Mouse (Mus musculus) forebrain, embryonic 12.5 days (tissue): ENCODE measurements around the gene Itga5. TPM values are rescaled to one million over a fixed set of nuclear protein-coding genes. Genes with fewer than 3 reads are reported as not detected.
A peak's percentile ranks its signal among the peaks of the same experiment; 100 is the strongest.

ENCODE experiments used
- ATAC-seq: fragments of 200-750 bp; cut with Nextera tagmentation; 2 replicates; pipeline ENCODE4 v1.8.0; 2017; ENCODE audit warnings: moderate TSS enrichment; ENCODE audit not compliant: low FRiP score
- H3K27ac ChIP-seq: fragments of 300-500 bp; sonication (generic); 2 replicates; pipeline ENCODE4 v1.5.1; 2016; ENCODE audit warnings: mild to moderate bottlenecking
- H3K27me3 ChIP-seq: fragments of 300-500 bp; sonication (generic); 2 replicates; pipeline ENCODE4 v1.6.1; 2016; ENCODE audit warnings: mild to moderate bottlenecking
- H3K36me3 ChIP-seq: fragments of 300-500 bp; sonication (generic); replicated peaks from 2 replicates; pipeline ENCODE4 v1.6.1; 2016; ENCODE audit warnings: mild to moderate bottlenecking
- H3K4me1 ChIP-seq: fragments of 300-500 bp; sonication (generic); 2 replicates; pipeline ENCODE4 v1.6.1; 2016
- H3K4me2 ChIP-seq: fragments of 300-500 bp; sonication (generic); 2 replicates; pipeline ENCODE4 v1.6.1; 2016; ENCODE audit warnings: mild to moderate bottlenecking, moderate library complexity
- H3K4me3 ChIP-seq: fragments of 300-500 bp; sonication (generic); replicated peaks from 2 replicates; pipeline ENCODE4 v1.5.1; 2016; ENCODE audit warnings: mild to moderate bottlenecking
- H3K9ac ChIP-seq: fragments of 300-500 bp; sonication (generic); 2 replicates; pipeline ENCODE4 v1.6.1; 2016; ENCODE audit warnings: mild to moderate bottlenecking
- H3K9me3 ChIP-seq: fragments of 300-500 bp; sonication (generic); 2 replicates; pipeline ENCODE4 v1.6.1; 2016
- WGBS: fragments of 180-500 bp; shearing (Covaris S2); methylation state at CpG from one replicate; pipeline ENCODE4 v1.1.7; 2016; 5-methylcytosine and 5-hydroxymethylcytosine counted together
- polyA plus RNA-seq: library from polyadenylated mRNA; unstranded; fragments of >200 nt; fragmentation: Nextera tagmentation; extraction: Ambion mirVana; gene quantifications from 2 replicates; pipeline ENCODE4 v1.2.1, GENCODE M21; 2016

The Itga5 gene
- polyA plus RNA-seq, 1 experiment from 2014 or later: 17.3 TPM

DNA sequence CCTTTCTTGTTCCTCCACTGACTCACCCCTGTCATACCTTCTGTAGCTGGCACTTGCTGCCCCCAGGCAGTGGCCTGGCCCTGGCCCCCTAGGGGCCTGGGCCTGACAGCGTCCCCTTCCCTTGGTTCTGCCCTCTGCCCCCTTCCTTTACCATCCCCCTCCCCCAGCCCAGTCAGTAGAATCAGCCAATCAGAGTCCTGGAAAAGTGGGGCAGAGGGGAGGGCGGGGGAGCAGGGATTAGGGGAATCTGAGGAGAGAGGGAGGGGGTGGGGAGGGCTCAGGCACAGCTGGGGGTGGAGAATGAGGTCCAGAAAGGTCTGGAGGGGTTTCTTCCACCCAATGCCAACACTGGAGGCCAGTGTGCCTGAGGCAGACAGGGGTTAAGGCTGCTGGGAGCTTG, 32.4 kb downstream of the Itga5 start:
- H3K4me2 ChIP-seq: 0 out of 2 replicates have a peak overlapping the region, but pooled peaks have one; percentile 8
- no peaks in the 10 kb centered on the region for H3K9me3 ChIP-seq
- 0 out of 2 replicates have a peak overlapping the region, but pooled peaks have one; percentile 8 for H3K9ac ChIP-seq
- no peak overlapping the region for H3K4me3 ChIP-seq
- peak; percentile 50 for ATAC-seq
- H3K36me3 ChIP-seq: no peaks in the 10 kb centered on the region
- WGBS: 7% methylated on average over 2 of the region's 2 CpGs
- H3K27me3 ChIP-seq: peaks cover 41% of the 10 kb centered on the region
- H3K27ac ChIP-seq: no peak overlapping the region
- peaks cover 53% of the 10 kb centered on the region for H3K4me1 ChIP-seq

DNA sequence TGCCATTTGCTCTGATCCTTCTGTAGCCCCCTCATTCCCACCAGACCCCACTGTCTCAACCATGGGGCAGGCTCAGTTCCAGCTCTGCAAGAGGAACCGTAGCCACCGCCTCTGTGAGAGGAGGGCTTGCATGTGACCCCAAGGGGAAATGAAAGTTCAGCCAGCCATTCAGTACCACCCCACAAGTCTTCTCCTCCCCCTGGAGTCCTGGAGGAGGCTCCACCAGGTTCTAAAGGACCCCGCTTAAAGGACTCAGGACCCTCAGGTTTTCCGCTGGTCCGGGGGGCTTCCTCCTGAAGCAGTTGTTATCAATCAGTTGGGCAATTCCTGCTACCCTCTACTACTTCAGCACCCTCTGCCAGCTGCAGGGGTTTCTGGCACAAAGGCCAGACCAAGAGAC, 32.8 kb downstream of the Itga5 start:
- WGBS: 45% methylated on average over 5 of the region's 5 CpGs
- H3K4me1 ChIP-seq: peaks cover 50% of the 10 kb centered on the region
- H3K27me3 ChIP-seq: peaks cover 36% of the 10 kb centered on the region
- no peaks in the 10 kb centered on the region for H3K36me3 ChIP-seq
- 0 out of 2 replicates have a peak overlapping the region, but pooled peaks have one; percentile 8 for H3K4me2 ChIP-seq
- no peak overlapping the region for H3K9ac ChIP-seq
- no peak overlapping the region for H3K4me3 ChIP-seq
- no peaks in the 10 kb centered on the region for H3K9me3 ChIP-seq
- peak; percentile 18 for ATAC-seq
- no peak overlapping the region for H3K27ac ChIP-seq

DNA sequence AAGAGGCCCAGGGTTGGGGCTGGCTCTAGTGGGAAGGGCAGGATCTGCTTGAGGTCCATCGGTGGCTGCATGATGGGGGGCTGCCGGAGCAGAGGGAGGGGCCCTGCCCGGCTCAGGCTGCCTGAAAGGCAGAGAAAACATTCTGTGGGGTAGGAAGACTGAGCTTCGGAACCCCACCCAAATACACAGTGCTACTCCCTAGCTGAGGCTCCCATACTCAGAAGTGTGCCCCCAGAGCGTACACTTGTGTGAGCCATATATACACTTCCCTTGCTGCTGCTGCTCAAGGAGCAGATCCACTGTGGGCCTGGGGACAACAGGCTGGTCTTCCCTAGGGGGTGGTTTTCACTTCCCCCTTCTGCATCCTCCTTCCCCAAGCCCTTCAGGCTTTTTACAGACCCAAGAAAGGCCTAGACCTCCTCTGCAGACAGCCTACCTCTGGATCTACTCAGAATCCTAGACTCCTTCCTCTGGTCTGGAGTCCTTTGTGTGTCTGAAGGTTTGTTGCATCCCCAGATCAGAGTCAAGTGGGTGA, 33.4 kb downstream of the Itga5 start:
- ATAC-seq: no peak
- Histone ChIP-seq H3K4me1 (peaks cover 44% of the 10 kb centered on the region), H3K4me3 (no peak overlapping the region), H3K36me3 (no peaks in the 10 kb centered on the region), H3K27me3 (peaks cover 31% of the 10 kb centered on the region), H3K9ac (no peak overlapping the region), H3K9me3 (no peaks in the 10 kb centered on the region), H3K27ac (no peak overlapping the region), H3K4me2 (0 out of 2 replicates have a peak overlapping the region, but pooled peaks have one; percentile 8)
- WGBS: 56% methylated on average over 5 of the region's 5 CpGs

DNA sequence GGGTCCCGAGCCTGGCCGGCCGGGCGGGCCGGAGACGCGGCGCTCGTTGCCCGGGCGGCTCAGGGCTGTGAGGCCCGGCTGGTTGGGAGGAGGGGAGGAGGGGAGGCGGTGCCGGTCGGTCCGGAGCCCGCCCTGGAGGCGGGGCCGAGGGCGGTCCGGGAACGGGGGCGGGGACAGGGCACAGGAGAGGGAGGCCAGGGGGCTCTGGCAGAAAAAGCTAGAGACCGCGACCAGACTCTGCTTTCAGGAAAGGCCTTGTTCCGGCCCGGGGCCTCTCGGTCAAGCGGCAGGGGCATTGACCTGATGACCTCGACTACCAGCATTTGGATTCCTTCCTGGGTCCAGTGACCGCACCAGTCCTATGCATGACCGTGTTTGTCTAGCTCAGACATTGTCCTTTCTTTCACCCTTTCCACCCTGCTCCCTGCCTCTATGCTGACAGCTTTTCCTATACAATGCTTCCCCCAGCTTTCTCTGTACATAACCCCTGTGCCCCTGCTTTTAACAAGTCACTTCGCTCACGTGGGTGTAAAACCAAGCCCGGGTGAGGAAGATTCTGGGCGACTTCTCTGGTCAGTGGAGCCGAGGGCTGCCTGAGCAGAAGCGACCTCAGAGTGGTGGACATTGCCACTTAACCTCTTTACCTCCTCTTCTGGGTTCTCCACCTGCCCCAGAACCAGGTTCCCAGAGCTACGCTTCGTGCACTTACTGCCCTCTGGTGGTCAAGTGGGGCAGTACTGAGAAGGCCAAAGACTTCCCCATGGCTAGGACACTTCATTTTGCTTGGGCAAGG, 42.9 kb downstream of the Itga5 start:
- Histone ChIP-seq H3K9ac (peak overlapping the region; percentile 83), H3K4me1 (peaks cover 33% of the 10 kb centered on the region), H3K9me3 (no peaks in the 10 kb centered on the region), H3K36me3 (peaks cover 9% of the 10 kb centered on the region), H3K4me3 (peak overlapping the region; percentile 79), H3K27me3 (no peaks in the 10 kb centered on the region), H3K27ac (peak overlapping the region; percentile 73), H3K4me2 (peak overlapping the region; percentile 80)
- peak; percentile 97 for ATAC-seq
- WGBS: 1% methylated on average over 37 of the region's 40 CpGs

DNA sequence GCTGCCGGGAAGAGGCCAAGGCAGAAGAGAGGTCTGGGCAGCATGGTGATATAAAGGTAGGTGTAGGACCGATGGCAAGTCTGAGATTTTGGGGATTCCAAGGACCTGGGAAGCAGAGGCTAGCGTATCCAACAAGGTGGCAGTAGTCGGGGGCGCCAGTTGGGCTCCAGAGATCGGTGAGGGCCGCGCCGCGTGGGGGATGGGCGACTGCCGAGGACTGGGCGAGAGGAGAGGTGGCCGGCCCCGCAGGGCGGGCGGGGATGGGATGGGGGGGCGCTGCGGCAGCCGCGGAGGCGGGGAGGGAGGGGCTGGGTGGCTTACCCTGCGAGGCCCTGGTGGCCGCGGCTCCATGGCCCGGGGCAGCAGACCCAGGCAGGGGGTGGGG, 43.5 kb downstream of the Itga5 start:
- ATAC-seq: peak; percentile 81
- Histone ChIP-seq H3K27ac (peak overlapping the region; percentile 73), H3K4me3 (peak overlapping the region; percentile 79), H3K4me1 (peaks cover 33% of the 10 kb centered on the region), H3K4me2 (peak overlapping the region; percentile 80), H3K9ac (peak overlapping the region; percentile 83), H3K9me3 (no peaks in the 10 kb centered on the region), H3K27me3 (no peaks in the 10 kb centered on the region), H3K36me3 (peaks cover 15% of the 10 kb centered on the region)
- under 1% methylated on average over 24 of the region's 26 CpGs for WGBS

DNA sequence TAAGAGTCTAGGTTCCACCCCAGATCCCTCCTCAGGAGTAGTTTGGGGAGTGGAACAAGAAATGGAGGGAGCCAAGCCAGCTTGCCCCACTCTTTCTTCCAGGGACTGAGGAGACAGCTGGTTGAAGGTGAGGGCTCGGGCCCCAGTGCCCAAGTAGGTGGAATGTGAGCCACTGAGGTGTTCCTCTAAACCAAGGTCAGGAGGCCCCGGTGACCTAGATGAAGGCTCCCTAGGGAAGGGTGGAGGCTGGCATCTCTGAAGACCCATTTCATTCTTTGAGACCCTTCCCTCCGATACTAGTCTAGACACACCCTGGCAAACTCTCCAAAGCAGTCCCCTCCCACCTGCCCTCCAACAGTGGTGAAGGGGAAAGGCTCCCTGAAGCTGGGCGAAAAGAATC, 44.2 kb downstream of the Itga5 start:
- Histone ChIP-seq H3K4me2 (peak overlapping the region; percentile 80), H3K4me1 (peaks cover 33% of the 10 kb centered on the region), H3K4me3 (peak overlapping the region; percentile 79), H3K36me3 (peaks cover 22% of the 10 kb centered on the region), H3K27ac (0 out of 2 replicates have a peak overlapping the region, but pooled peaks have one; percentile 73), H3K9me3 (no peaks in the 10 kb centered on the region), H3K9ac (peak overlapping the region; percentile 83), H3K27me3 (no peaks in the 10 kb centered on the region)
- ATAC-seq: no peak
- WGBS: 42% methylated on average over 4 of the region's 4 CpGs

DNA sequence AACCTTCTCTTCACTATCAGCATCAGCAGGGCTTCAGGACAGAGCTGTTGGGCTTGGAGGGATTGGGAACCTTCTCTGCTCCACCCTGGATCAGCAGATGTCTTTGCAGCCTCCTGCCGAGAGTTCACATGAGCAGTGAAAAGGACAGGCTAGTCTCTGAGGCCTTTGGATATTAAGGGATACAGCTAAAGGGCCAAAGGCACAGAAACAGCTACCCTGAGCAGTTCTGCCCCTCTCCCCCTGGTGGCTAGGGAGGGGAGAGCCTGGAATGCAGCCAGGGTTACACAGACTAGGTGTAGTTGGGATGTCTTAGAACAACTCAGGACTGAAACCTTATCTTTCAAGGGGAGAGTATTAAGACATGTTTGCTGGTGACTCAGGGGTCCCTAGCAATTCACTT, 45.5 kb downstream of the Itga5 start:
- H3K9me3 ChIP-seq: no peaks in the 10 kb centered on the region
- H3K4me3 ChIP-seq: no peak overlapping the region
- no peak for ATAC-seq
- H3K36me3 ChIP-seq: peaks cover 35% of the 10 kb centered on the region
- no peak overlapping the region for H3K27ac ChIP-seq
- WGBS: 67% methylated on average over 1 of the region's 1 CpGs
- no peak overlapping the region for H3K9ac ChIP-seq
- peaks cover 33% of the 10 kb centered on the region for H3K4me1 ChIP-seq
- H3K27me3 ChIP-seq: no peaks in the 10 kb centered on the region
- H3K4me2 ChIP-seq: no peak overlapping the region

DNA sequence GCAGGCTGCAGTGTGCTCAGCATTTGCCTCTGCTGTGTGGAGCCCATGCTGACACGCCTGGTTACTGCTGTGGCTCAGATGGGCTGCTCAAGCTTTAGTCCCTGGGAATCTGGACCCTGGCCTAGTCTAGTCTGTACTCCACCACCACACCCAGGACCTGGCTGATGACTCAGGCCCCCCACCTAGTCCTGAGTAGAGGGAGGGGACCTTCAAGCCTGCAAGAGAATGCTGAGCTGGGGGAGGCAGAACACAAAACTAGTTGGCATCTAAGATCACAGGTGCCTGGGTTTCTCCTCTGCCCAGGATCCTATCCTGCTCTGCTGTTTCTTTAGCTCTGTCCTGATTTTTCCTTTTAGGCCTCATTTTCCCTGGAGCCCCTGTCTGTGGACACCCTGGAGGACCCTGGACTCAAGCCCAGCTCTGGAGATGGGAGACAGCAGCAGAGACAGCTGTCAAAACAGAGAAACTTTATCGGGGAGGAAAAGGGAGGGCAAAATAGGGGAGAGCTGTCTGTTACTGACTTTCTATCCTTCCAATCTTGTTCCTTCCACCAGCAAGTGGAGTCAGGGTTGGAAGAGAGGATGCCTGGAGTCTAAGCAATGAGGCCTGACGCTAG, 48.3 kb downstream of the Itga5 start:
- H3K4me1 ChIP-seq: peaks cover 49% of the 10 kb centered on the region
- peaks cover 7% of the 10 kb centered on the region; the same call in 1 of the 2 replicates for H3K27me3 ChIP-seq
- peaks cover 40% of the 10 kb centered on the region for H3K36me3 ChIP-seq
- no peak for ATAC-seq
- H3K9me3 ChIP-seq: no peaks in the 10 kb centered on the region
- no peak overlapping the region for H3K4me3 ChIP-seq
- WGBS: 77% methylated on average over 3 of the region's 3 CpGs
- H3K27ac ChIP-seq: no peak overlapping the region
- no peak overlapping the region for H3K9ac ChIP-seq
- H3K4me2 ChIP-seq: no peak overlapping the region

DNA sequence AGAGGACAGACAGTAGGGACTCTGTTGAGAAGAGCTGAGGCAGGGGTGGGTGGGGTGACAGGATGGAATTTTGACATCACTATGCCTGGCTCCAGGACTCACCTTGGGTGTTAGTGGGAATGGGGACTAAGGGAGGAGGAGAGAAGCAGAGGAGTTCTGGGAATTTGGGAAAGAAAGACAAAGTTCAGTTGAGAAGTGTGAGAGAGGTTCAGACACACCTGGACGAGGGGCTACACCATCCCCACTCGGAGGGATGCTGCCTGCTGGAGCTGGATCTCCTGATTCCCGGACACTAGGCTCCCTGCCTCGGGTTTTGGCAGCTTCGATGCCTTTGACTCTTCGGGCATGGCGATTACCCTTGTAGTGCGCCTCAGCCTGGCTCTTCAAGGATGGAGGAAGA, 48.8 kb downstream of the Itga5 start:
- peaks cover 40% of the 10 kb centered on the region for H3K36me3 ChIP-seq
- peaks cover 7% of the 10 kb centered on the region; the same call in 1 of the 2 replicates for H3K27me3 ChIP-seq
- no peak overlapping the region for H3K4me3 ChIP-seq
- WGBS: 87% methylated on average over 8 of the region's 8 CpGs
- no peak overlapping the region for H3K4me2 ChIP-seq
- no peak overlapping the region for H3K27ac ChIP-seq
- H3K9me3 ChIP-seq: no peaks in the 10 kb centered on the region
- H3K9ac ChIP-seq: 0 out of 2 replicates have a peak overlapping the region, but pooled peaks have one; percentile 1
- ATAC-seq: no peak
- peaks cover 52% of the 10 kb centered on the region for H3K4me1 ChIP-seq

DNA sequence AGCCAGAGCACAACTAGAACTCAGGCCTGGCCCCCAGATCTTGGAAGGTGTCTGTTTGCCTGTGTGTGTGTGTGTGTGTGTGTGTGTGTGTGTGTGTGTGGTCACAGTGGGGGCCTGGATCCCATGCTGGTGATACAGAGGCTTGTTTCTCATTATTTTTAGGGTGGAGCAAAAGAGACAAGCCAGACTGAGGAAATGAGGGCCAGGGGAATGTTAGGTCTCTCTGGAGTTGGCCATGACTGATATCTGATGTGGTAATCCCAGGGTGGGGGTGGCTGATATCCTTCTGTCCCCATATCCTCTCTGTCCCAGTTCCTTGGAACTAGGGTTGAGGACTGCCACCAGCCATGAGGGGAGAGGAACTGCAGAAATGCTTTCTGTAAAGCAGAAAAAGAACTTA, 49.4 kb downstream of the Itga5 start:
- no peaks in the 10 kb centered on the region for H3K9me3 ChIP-seq
- ATAC-seq: no peak
- peaks cover 7% of the 10 kb centered on the region; the same call in 1 of the 2 replicates for H3K27me3 ChIP-seq
- H3K4me3 ChIP-seq: no peak overlapping the region
- peaks cover 46% of the 10 kb centered on the region for H3K4me1 ChIP-seq
- H3K27ac ChIP-seq: no peak overlapping the region
- 0 out of 2 replicates have a peak overlapping the region, but pooled peaks have one; percentile 1 for H3K9ac ChIP-seq
- H3K4me2 ChIP-seq: no peak overlapping the region
- peaks cover 40% of the 10 kb centered on the region for H3K36me3 ChIP-seq

DNA sequence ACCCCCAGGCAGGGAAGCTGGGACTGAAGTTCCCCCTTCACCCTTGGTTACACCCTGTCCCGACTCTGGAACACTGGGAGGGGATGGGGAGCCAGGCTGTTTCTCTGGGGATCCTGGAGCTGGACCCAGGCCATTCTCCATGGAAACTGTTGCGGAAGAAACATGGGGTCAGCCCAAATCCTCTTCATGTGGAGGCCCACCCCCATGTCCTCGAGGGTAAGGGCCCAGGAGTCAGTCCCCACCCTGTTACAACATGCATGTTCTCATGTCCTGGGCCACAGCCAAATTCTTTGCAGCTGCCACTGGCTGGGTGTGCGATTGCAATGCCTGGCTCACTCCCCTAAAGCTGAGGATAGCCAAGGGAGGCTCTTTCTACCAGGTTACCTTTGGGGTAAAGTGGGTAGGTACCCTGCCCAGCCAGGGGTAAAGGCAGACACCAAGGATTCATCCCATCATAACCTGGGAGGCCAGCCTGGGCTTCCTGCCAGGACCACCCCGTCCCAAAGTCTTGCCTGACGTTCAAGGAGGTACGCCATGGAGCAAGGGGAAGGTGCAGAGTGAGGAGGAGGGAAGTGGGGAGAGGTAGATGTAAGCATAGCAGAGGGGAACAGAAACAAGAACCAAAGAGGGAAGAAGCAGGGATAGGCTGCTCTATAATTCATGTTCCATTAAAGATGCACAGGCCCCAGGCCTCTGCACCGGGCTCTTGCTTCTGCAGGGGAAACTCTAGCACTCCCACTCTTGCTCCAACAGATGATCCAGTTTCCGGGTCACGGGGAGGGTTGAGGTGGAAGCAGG, 50.4 kb downstream of the Itga5 start:
- no peak overlapping the region for H3K9ac ChIP-seq
- H3K4me1 ChIP-seq: peaks cover 36% of the 10 kb centered on the region
- ATAC-seq: no peak
- H3K4me3 ChIP-seq: no peak overlapping the region
- H3K27ac ChIP-seq: no peak overlapping the region
- no peaks in the 10 kb centered on the region for H3K9me3 ChIP-seq
- H3K4me2 ChIP-seq: no peak overlapping the region
- 85% methylated on average over 10 of the region's 10 CpGs for WGBS
- peaks cover 7% of the 10 kb centered on the region; the same call in 1 of the 2 replicates for H3K27me3 ChIP-seq
- peaks cover 40% of the 10 kb centered on the region for H3K36me3 ChIP-seq
